ENCODE assay signal across 11 mouse cellular contexts in the genomic region with DNA sequence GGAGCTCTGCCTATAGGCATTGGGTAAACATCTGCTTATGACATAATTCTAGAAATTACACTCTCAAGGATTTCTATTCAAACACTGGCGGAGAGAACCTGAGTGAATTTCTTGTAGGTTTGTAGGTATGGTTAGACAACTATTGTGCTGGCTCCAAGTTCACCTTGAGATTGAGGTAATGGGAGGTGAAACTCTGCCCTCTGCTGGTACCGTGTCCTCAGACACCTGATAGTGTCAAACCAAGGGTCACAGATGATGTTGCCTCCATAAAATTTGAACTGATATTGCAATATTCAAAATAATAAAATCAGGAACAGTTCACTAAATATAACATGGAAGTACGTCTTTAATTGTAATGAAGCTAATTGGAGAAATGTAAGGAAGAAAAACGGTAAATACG. TPM values are rescaled to one million over a fixed set of nuclear protein-coding genes. Genes with fewer than 3 reads are reported as not detected.
DNase-seq lines count a peak whose midpoint lies in the region; ATAC-seq and TF ChIP-seq lines count a peak whose summit lies in the region.
"Had no signal": no experiment of that assay in that cellular context is flagged by ENCODE, and none has a peak within 500 bp of the region (broad histone marks: within the 10 kb centered on the region; RNA-seq: fewer than 3 reads in every experiment).

No protein-coding gene starts in this region.

- no peak overlapping the region for H3K4me2 ChIP-seq in kidney, embryonic 15.5 days

- no peaks in the 10 kb centered on the region for H3K9me3 ChIP-seq in ES-Bruce4 (replicated peaks; ENCODE audit: control insufficient read depth, insufficient read depth, low read length, poor library complexity, severe bottlenecking)
- no peaks in the 10 kb centered on the region for H3K9me3 ChIP-seq in kidney, embryonic 15.5 days (replicated peaks)

- DNase-seq in kidney, postnatal 4 days: peak; percentile 10 to 14
- DNase-seq in kidney, adult 8-10 months: no peak
- peak; percentile 51 for DNase-seq in adrenal gland, postnatal 14 days
- DNase-seq in lung, postnatal 14 days: peak; percentile 23
- no peak for DNase-seq in right cerebral cortex, adult 2 months (ENCODE audit: low spot score in 2 of 2)
- no peak for DNase-seq in left cerebral cortex, postnatal 36 days (ENCODE audit: low spot score in 2 of 2)

- intact Hi-C loops in left cerebral cortex, postnatal 36 days (cut with DNase I): no loop called here

- WGBS in kidney, embryonic 15.5 days: 65% methylated on average over 5 of the region's 5 CpGs

- no peak overlapping the region for H3K9ac ChIP-seq in ES-Bruce4 (ENCODE audit: low read depth, poor library complexity, severe bottlenecking)
- H3K9ac ChIP-seq in kidney, embryonic 15.5 days: no peak overlapping the region

- TF ChIP-seq CTCF in ES-Bruce4 (IDR thresholded peaks at IDR 0.05; ENCODE audit: low read depth, low read length): peak; percentile 26

- H3K27me3 ChIP-seq in ES-Bruce4 (ENCODE audit: control insufficient read depth, insufficient read depth, low read length, poor library complexity, severe bottlenecking): no peaks in the 10 kb centered on the region
- H3K27me3 ChIP-seq in kidney, embryonic 15.5 days: no peaks in the 10 kb centered on the region

- ATAC-seq in kidney, embryonic 15.5 days (replicated peaks; ENCODE audit: low FRiP score): no peak

- no peak overlapping the region for H3K4me3 ChIP-seq in ES-Bruce4 (ENCODE audit: low read depth, low read length)
- no peak overlapping the region for H3K4me3 ChIP-seq in kidney, embryonic 15.5 days (replicated peaks)
- H3K4me3 ChIP-seq: erythroblast, embryonic 14.5 days had no signal

- no peak overlapping the region for H3K27ac ChIP-seq in ES-Bruce4 (ENCODE audit: insufficient read depth, low read length)
- no peak overlapping the region for H3K27ac ChIP-seq in kidney, embryonic 15.5 days

- TF ChIP-seq POLR2A in ES-Bruce4 (IDR thresholded peaks at IDR 0.05; ENCODE audit: insufficient read depth, low read length): no peak

- no peaks in the 10 kb centered on the region for H3K36me3 ChIP-seq in ES-Bruce4 (ENCODE audit: control insufficient read depth, insufficient read depth, low read length, poor library complexity, severe bottlenecking)
- H3K36me3 ChIP-seq in kidney, embryonic 15.5 days: no peaks in the 10 kb centered on the region

- no peak for TF ChIP-seq EP300 in ES-Bruce4 (IDR thresholded peaks at IDR 0.05; ENCODE audit: insufficient read depth, low read depth, low read length)

- no peaks in the 10 kb centered on the region for H3K4me1 ChIP-seq in ES-Bruce4 (ENCODE audit: control insufficient read depth, insufficient read depth, low read length)
- H3K4me1 ChIP-seq in kidney, embryonic 15.5 days: no peaks in the 10 kb centered on the region

RNA-seq across cellular contexts. Expression of a gene that starts 32.3 kb away (rescaled TPM):
- polyA plus RNA-seq in ES-Bruce4 (2011; ENCODE audit: insufficient read depth, insufficient read length, low read depth, missing spikeins): not detected in 2 replicates
- 10.4 and 11.1 TPM in 2 replicates for total RNA-seq in adrenal gland, postnatal 14 days (2021)
- total RNA-seq in left cerebral cortex, postnatal 36 days (2021): not detected
- 0.48 and 0.87 TPM in 2 replicates for polyA plus RNA-seq in kidney, embryonic 15.5 days (2015; fragmentation: Nextera tagmentation; extraction: Ambion mirVana)
- total RNA-seq: heart, postnatal 10 days had no signal
- polyA plus RNA-seq: erythroblast, embryonic 14.5 days; neural tube, embryonic 11.5 days had no signal

RNA-seq across cellular contexts. Expression of a gene that starts 59.1 kb away (rescaled TPM):
- polyA plus RNA-seq in ES-Bruce4 (2011; ENCODE audit: insufficient read depth, insufficient read length, low read depth, missing spikeins): 0.22 and 0.24 TPM in 2 replicates
- total RNA-seq in adrenal gland, postnatal 14 days (2021): 4.4 and 4.7 TPM in 2 replicates
- not detected for total RNA-seq in left cerebral cortex, postnatal 36 days (2021)
- polyA plus RNA-seq in kidney, embryonic 15.5 days (2015; fragmentation: Nextera tagmentation; extraction: Ambion mirVana): 0.27 and 0.48 TPM in 2 replicates
- total RNA-seq: heart, postnatal 10 days had no signal
- polyA plus RNA-seq: erythroblast, embryonic 14.5 days; neural tube, embryonic 11.5 days had no signal

Comparison
In these comparisons a context has a peak if more than half of its experiments do, and no peak if none do; other contexts are left out.
1. DNase-seq: peak in kidney, postnatal 4 days (2 of 2), adrenal gland, postnatal 14 days (single experiment) and lung, postnatal 14 days (single experiment); none in kidney, adult 8-10 months (0 of 2), right cerebral cortex, adult 2 months (0 of 2) and left cerebral cortex, postnatal 36 days (0 of 2).